Mouse (Mus musculus): Measurements from ENCODE around the gene Rnase2b. TPM values are rescaled to one million over a fixed set of nuclear protein-coding genes. Genes with fewer than 3 reads are reported as not detected.

The Rnase2b gene
- polyA plus RNA-seq, 1 experiment from 2014 or later = not detected

DNA sequence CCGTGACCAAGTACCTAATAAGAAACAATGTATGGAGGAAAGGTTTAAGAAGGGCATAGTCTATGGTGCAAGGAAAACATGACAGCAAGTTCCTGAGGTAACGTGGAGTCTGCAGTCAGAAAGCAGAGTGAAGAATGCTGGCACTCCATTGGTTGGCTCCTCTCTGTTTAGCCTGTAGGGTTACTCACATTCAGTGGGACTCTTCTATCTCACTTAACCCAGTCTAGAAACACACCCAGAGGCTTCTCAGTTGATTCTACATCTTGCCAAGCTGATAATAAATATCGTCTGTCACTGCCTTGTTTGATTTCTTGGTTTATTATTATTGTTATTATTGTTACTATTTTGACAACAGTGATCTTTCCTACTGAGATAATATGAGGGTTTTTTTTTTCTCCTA, 19.5 kb upstream of the Rnase2b start:
- no peaks in the 10 kb centered on the region for H3K9me3 ChIP-seq
- no peak overlapping the region for H3K4me3 ChIP-seq
- 84% methylated on average over 3 of the region's 3 CpGs for WGBS
- no peaks in the 10 kb centered on the region for H3K36me3 ChIP-seq
- no peaks in the 10 kb centered on the region for H3K27me3 ChIP-seq (ENCODE audit: insufficient read depth, poor library complexity, severe bottlenecking)
- no peak for DNase-seq (ENCODE audit: low spot score)
- peaks cover 10% of the 10 kb centered on the region for H3K4me1 ChIP-seq (replicated peaks)
- no peak overlapping the region for H3K27ac ChIP-seq

GRCm38 (mm10) chr14:51143287-51143686, 18.8 kb upstream of the Rnase2b start:
- Histone ChIP-seq H3K4me3 (no peak overlapping the region), H3K27me3 (ENCODE audit: insufficient read depth, poor library complexity, severe bottlenecking) (no peaks in the 10 kb centered on the region), H3K4me1 (replicated peaks) (peaks cover 16% of the 10 kb centered on the region), H3K9me3 (no peaks in the 10 kb centered on the region), H3K36me3 (no peaks in the 10 kb centered on the region), H3K27ac (no peak overlapping the region)
- no peak for DNase-seq (ENCODE audit: low spot score)
- WGBS = 86% methylated on average over 4 of the region's 4 CpGs

GRCm38 (mm10) chr14:51143937-51144336, 18.1 kb upstream of the Rnase2b start:
- Histone ChIP-seq H3K27ac (no peak overlapping the region), H3K9me3 (no peaks in the 10 kb centered on the region), H3K27me3 (ENCODE audit: insufficient read depth, poor library complexity, severe bottlenecking) (no peaks in the 10 kb centered on the region), H3K36me3 (no peaks in the 10 kb centered on the region), H3K4me3 (no peak overlapping the region), H3K4me1 (replicated peaks) (peaks cover 16% of the 10 kb centered on the region)
- 86% methylated on average over 2 of the region's 2 CpGs for WGBS
- DNase-seq (ENCODE audit: low spot score) = no peak

DNA sequence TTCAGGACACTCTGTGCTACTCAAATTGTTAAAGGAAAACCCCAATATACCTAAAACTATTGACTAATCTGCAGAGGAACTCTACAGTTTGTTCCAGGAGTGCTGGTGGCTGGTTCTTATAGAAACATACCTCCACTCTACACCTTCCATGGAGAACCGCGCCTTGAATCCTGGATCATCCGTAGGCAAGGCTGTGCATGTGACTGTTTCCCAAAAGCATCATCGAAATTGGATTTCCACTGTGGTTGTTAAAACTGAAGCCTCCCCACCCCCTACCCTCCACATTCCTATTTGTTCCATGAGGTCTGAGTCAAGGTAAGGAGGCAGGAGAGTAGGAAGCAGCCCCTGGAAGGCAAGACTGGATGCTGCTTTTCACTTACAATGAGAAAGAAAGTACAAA, 17.6 kb upstream of the Rnase2b start:
- no peaks in the 10 kb centered on the region for H3K9me3 ChIP-seq
- no peak for DNase-seq (ENCODE audit: low spot score)
- WGBS = 92% methylated on average over 4 of the region's 4 CpGs
- H3K4me3 ChIP-seq = no peak overlapping the region
- no peaks in the 10 kb centered on the region for H3K36me3 ChIP-seq
- peaks cover 16% of the 10 kb centered on the region for H3K4me1 ChIP-seq (replicated peaks)
- H3K27me3 ChIP-seq (ENCODE audit: insufficient read depth, poor library complexity, severe bottlenecking) = no peaks in the 10 kb centered on the region
- H3K27ac ChIP-seq = no peak overlapping the region

GRCm38 (mm10) chr14:51145521-51145920, 16.5 kb upstream of the Rnase2b start:
- peaks cover 16% of the 10 kb centered on the region for H3K4me1 ChIP-seq (replicated peaks)
- WGBS = 85% methylated on average over 6 of the region's 6 CpGs
- H3K9me3 ChIP-seq = no peaks in the 10 kb centered on the region
- no peak for DNase-seq (ENCODE audit: low spot score)
- H3K4me3 ChIP-seq = no peak overlapping the region
- no peaks in the 10 kb centered on the region for H3K27me3 ChIP-seq (ENCODE audit: insufficient read depth, poor library complexity, severe bottlenecking)
- H3K27ac ChIP-seq = no peak overlapping the region
- no peaks in the 10 kb centered on the region for H3K36me3 ChIP-seq

DNA sequence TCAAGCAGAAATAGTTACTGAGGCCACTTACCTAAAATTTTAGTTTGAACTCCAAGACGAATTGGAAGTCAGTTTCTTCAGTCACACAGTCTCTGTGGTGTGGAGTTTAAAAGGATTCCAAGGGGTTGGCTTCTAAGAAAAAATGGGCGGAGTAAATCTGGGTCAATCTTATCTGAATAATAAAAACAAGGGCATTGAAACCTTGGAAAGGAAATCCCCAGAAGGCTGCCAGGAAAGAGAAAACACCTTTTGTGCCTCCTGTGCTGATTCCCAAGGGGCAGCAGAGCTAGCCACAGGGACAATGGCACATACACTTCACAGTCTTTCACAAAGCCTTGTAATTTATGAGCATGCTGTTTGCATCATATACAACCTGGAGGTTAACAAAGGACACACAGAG, 15.4 kb upstream of the Rnase2b start, which contains the start of gene Rnase1:
Gene Rnase1, minus strand, starts transcription at position 101 of the 400 bp plus-strand sequence.
- Histone ChIP-seq H3K4me3 (no peak within 1 kb of the TSS), H3K9me3 (no peaks in the 10 kb centered on the region), H3K4me1 (replicated peaks) (peaks cover 16% of the 10 kb centered on the region), H3K27ac (peak within 1 kb of the TSS; percentile 50; the same call in 1 of the 2 replicates), H3K27me3 (ENCODE audit: insufficient read depth, poor library complexity, severe bottlenecking) (no peaks in the 10 kb centered on the region), H3K36me3 (no peaks in the 10 kb centered on the region)
- no peak for DNase-seq (ENCODE audit: low spot score)
- 55% methylated on average over 2 of the region's 2 CpGs for WGBS

DNA sequence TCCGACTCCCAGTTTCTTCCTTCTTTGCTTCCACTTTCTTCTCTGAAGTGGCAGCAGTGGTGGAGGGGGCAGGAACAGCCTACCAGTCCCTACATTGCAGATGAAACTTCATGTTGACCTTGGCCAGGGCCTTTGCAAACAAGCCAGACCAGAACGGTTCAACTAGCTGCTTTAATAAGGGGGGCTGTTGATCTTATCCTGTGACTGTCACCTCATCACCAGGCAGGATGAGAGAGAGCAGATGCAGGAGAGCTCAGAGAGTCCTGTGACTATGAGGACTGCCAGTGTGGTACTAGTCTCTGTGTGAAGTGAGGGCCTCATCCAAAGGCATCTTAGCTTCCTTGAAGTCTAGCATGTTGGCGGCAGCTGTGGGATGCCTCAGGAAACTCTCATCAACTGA, 14.1 kb upstream of the Rnase2b start:
- no peak for DNase-seq (ENCODE audit: low spot score)
- Histone ChIP-seq H3K4me1 (replicated peaks) (peaks cover 16% of the 10 kb centered on the region), H3K27me3 (ENCODE audit: insufficient read depth, poor library complexity, severe bottlenecking) (no peaks in the 10 kb centered on the region), H3K36me3 (no peaks in the 10 kb centered on the region), H3K27ac (0 out of 2 replicates have a peak overlapping the region, but pooled peaks have one; percentile 1), H3K9me3 (no peaks in the 10 kb centered on the region), H3K4me3 (no peak overlapping the region)
- 60% methylated on average over 3 of the region's 3 CpGs for WGBS

GRCm38 (mm10) chr14:51149164-51149563, 12.9 kb upstream of the Rnase2b start:
- Histone ChIP-seq H3K27me3 (ENCODE audit: insufficient read depth, poor library complexity, severe bottlenecking) (no peaks in the 10 kb centered on the region), H3K27ac (no peak overlapping the region), H3K9me3 (no peaks in the 10 kb centered on the region), H3K4me1 (replicated peaks) (peaks cover 16% of the 10 kb centered on the region), H3K4me3 (no peak overlapping the region), H3K36me3 (no peaks in the 10 kb centered on the region)
- no peak for DNase-seq (ENCODE audit: low spot score)
- 73% methylated on average over 5 of the region's 5 CpGs for WGBS

DNA sequence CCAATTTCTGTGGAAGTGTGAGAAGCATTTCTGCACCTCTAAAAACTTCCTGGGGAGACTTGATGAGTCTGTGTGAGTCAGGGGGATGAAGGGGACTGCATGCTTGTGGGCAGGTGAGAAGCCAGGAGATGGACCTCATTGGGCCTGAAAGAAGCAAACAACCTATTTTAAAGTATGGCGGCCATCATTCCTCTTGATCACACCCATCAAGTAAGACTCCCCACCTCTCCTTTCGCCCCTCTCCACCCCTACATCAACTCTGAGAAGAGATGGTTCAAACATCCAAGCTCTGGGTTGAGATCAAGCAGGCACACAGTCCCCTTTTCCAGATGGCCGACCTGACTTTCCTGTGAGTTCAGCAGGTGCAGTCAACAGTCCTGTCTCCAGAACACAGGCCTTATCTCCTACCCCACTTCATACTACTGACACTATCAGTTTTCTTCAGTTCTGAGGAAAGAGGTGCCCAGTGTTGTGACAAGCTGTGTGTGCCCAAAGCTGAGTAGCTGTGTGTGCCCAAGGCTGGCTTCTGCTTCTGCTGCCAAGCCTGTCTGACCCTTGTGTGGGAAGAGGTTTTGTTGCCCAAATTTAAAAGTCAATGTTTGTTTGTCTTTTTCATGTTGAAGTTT, 11.7 kb upstream of the Rnase2b start:
- Histone ChIP-seq H3K9me3 (no peaks in the 10 kb centered on the region), H3K36me3 (no peaks in the 10 kb centered on the region), H3K27ac (no peak overlapping the region), H3K4me3 (no peak overlapping the region), H3K27me3 (ENCODE audit: insufficient read depth, poor library complexity, severe bottlenecking) (no peaks in the 10 kb centered on the region), H3K4me1 (replicated peaks) (peaks cover 16% of the 10 kb centered on the region)
- 92% methylated on average over 3 of the region's 3 CpGs for WGBS
- no peak for DNase-seq (ENCODE audit: low spot score)

DNA sequence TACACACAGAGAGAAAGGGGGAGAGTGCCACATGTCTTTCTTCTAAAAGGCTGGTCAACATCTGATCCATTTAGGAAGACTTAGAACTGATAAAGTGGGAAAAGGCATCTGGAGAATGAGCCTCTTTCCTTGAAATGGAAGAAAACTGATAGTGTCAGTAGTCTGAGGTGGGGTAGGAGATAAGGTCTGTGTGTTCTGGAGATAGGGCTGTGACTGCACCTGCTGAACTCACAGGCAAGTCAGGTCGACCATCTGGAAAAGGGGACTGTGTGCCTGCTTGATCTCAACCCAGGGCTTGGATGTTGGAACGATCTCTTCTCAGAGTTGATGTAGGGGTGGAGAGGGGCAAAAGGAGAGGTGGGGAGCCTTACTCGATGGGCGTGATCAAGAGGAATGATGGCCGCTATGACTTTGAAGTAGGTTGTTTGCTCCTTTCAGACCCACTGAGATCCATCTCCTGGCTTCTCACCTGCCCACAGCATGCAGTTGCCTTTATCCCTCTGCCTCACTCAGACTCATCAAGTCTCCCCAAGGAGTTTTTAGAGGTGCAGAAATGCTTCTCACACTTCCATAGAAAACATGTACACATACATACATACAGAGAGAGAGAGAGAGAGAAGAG, 9.7 kb upstream of the Rnase2b start:
- Histone ChIP-seq H3K4me3 (no peak overlapping the region), H3K9me3 (no peaks in the 10 kb centered on the region), H3K27ac (no peak overlapping the region), H3K27me3 (ENCODE audit: insufficient read depth, poor library complexity, severe bottlenecking) (no peaks in the 10 kb centered on the region), H3K36me3 (no peaks in the 10 kb centered on the region), H3K4me1 (replicated peaks) (peaks cover 6% of the 10 kb centered on the region; the same call in 1 of the 2 replicates)
- WGBS = 77% methylated on average over 5 of the region's 5 CpGs
- no peak for DNase-seq (ENCODE audit: low spot score)

GRCm38 (mm10) chr14:51156056-51156735, 5.9 kb upstream of the Rnase2b start:
- Histone ChIP-seq H3K27me3 (ENCODE audit: insufficient read depth, poor library complexity, severe bottlenecking) (no peaks in the 10 kb centered on the region), H3K36me3 (no peaks in the 10 kb centered on the region), H3K9me3 (no peaks in the 10 kb centered on the region), H3K27ac (no peak overlapping the region), H3K4me1 (replicated peaks) (no peaks in the 10 kb centered on the region), H3K4me3 (no peak overlapping the region)
- DNase-seq (ENCODE audit: low spot score) = no peak
- WGBS = 89% methylated on average over 5 of the region's 5 CpGs

- WGBS = 90% methylated on average over 4 of the region's 4 CpGs
- Histone ChIP-seq H3K36me3 (no peaks in the 10 kb centered on the region), H3K4me3 (no peak overlapping the region), H3K4me1 (replicated peaks) (no peaks in the 10 kb centered on the region), H3K27ac (no peak overlapping the region), H3K27me3 (ENCODE audit: insufficient read depth, poor library complexity, severe bottlenecking) (no peaks in the 10 kb centered on the region), H3K9me3 (no peaks in the 10 kb centered on the region)
- DNase-seq (ENCODE audit: low spot score) = no peak
These were observed 5.4 kb upstream of the Rnase2b start for GRCm38 (mm10) chr14:51156736-51157068.

DNA sequence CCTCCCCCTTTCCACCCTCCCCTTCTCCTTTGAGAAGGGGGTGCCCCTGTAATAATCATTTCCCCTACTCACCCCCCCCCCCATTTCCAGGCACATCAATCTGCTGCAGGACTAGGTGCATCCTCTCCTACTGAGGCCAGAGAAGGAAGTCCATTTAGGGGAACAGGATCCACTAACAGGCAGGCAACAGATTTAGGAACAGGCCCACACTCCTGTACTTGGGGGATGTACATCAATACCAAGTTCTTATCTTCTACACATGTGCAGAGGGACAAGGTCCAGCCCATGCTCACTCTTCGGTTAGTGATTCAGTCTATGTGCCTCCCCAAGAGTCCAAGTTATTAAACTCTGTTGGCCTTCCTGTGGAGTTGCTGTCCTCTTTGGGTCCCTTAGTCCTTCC, 5.0 kb upstream of the Rnase2b start:
- no peaks in the 10 kb centered on the region for H3K36me3 ChIP-seq
- no peak for DNase-seq (ENCODE audit: low spot score)
- WGBS = 94% methylated on average over 1 of the region's 1 CpGs
- H3K4me3 ChIP-seq = no peak overlapping the region
- no peaks in the 10 kb centered on the region for H3K9me3 ChIP-seq
- H3K27me3 ChIP-seq (ENCODE audit: insufficient read depth, poor library complexity, severe bottlenecking) = no peaks in the 10 kb centered on the region
- H3K27ac ChIP-seq = no peak overlapping the region
- H3K4me1 ChIP-seq (replicated peaks) = no peaks in the 10 kb centered on the region
